Mouse (Mus musculus): Measurements from ENCODE around the gene Zmat5. TPM values are rescaled to one million over a fixed set of nuclear protein-coding genes. Genes with fewer than 3 reads are reported as not detected.

Zmat5 gene
- 75.7 and 76.7 TPM in 2 replicates for polyA plus RNA-seq (2016; fragmentation: Nextera tagmentation; extraction: Ambion mirVana)

GRCm38 (mm10) chr11:4704072-4704964 lies at the start of gene Zmat5, which contains the start of gene Uqcr10:
Gene Zmat5 (plus strand): TSS chr11:4704678.
Gene Uqcr10 (minus strand): TSS chr11:4704342.
- ATAC-seq (ENCODE audit: insufficient number of reproducible peaks, insufficient read depth, low FRiP score, low TSS enrichment, low read depth) = peak; percentile 95
- no peaks in the 10 kb centered on the region for H3K9me3 ChIP-seq
- H3K4me1 ChIP-seq (replicated peaks) = peaks cover 12% of the 10 kb centered on the region
- H3K9ac ChIP-seq (replicated peaks) = peak within 1 kb of the TSS; percentile 79
- peak within 1 kb of the TSS; percentile 74 for H3K4me2 ChIP-seq
- H3K4me3 ChIP-seq (replicated peaks) = peak within 1 kb of the TSS; percentile 63
- under 1% methylated on average over 47 of the region's 47 CpGs for WGBS
- no peaks in the 10 kb centered on the region for H3K27me3 ChIP-seq
- peaks cover 22% of the 10 kb centered on the region for H3K36me3 ChIP-seq
- H3K27ac ChIP-seq = peak within 1 kb of the TSS; percentile 74; the same call in 1 of the 2 replicates

DNA sequence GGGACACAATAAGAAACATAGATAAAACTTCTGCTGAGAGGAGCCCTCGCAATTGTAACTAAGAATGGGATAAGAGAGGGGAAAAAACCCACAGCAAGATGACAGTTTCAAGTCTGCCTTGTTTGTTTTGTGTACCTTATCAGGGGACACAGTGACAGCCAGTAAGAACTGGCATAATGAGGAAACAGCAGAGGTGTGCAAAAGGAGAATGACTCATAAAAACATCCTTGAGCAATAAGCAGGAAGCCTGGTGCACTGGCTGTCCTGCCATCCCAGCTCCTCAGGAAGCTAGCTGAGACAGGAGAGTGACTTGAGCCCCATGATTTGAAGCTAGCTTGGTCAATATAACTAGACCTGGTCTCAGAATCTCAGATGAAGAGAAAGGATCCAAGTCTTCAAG lies 44.7 kb upstream of the Zmat5 start:
- Histone ChIP-seq H3K36me3 (peaks cover 87% of the 10 kb centered on the region), H3K27ac (no peak overlapping the region), H3K4me1 (replicated peaks) (no peaks in the 10 kb centered on the region), H3K4me2 (no peak overlapping the region), H3K9ac (replicated peaks) (no peak overlapping the region), H3K27me3 (no peaks in the 10 kb centered on the region), H3K9me3 (no peaks in the 10 kb centered on the region), H3K4me3 (replicated peaks) (no peak overlapping the region)
- 93% methylated on average over 1 of the region's 1 CpGs for WGBS
- no peak for ATAC-seq (ENCODE audit: insufficient number of reproducible peaks, insufficient read depth, low FRiP score, low TSS enrichment, low read depth)

DNA sequence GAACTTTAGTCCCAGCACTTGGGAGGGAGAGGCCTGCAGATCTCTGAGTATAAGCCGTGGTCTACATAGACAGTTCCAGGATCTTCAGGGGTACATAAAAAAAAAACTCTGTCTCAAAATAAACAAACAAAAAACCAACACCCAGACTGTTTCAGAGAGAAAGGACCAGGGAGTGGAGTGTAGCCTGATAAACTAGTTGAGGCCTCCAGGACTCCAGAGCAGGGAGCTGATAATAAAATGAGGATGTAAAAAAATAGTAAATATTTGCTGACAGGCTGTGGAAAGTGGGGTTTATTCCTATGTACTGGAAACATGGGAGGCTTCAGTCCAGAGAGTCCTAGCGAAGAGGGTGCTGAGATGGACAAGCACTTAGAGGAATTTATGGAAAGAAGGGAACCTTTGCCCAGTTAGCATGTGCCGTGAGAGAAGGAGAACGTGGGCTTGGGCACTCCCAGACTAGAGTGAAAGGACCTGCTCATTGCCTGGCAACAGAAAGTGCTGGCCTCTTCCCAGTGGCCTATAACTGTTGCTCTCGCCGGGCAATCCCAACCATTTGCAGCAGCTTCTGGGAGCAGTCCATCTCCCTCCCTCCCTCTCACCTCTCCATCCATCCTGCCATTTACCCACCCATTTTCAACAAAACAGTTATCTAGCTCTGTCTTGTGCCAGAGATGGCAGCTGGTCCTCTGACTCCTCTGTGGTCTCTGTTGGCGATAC lies 44.0 kb upstream of the Zmat5 start:
- 88% methylated on average over 7 of the region's 7 CpGs for WGBS
- H3K36me3 ChIP-seq = peaks cover 80% of the 10 kb centered on the region

GRCm38 (mm10) chr11:4661324-4661723 lies 43.2 kb upstream of the Zmat5 start:
- Histone ChIP-seq H3K9ac (replicated peaks) (no peak overlapping the region), H3K36me3 (peaks cover 73% of the 10 kb centered on the region), H3K4me1 (replicated peaks) (no peaks in the 10 kb centered on the region), H3K27ac (no peak overlapping the region), H3K27me3 (no peaks in the 10 kb centered on the region), H3K4me2 (no peak overlapping the region), H3K4me3 (replicated peaks) (no peak overlapping the region), H3K9me3 (no peaks in the 10 kb centered on the region)
- WGBS = 89% methylated on average over 4 of the region's 4 CpGs
- no peak for ATAC-seq (ENCODE audit: insufficient number of reproducible peaks, insufficient read depth, low FRiP score, low TSS enrichment, low read depth)

More for the DNA sequence above, 44.0 kb upstream of the Zmat5 start:
- Histone ChIP-seq H3K4me3 (replicated peaks) (no peak overlapping the region), H3K27me3 (no peaks in the 10 kb centered on the region), H3K9me3 (no peaks in the 10 kb centered on the region), H3K9ac (replicated peaks) (no peak overlapping the region), H3K4me2 (no peak overlapping the region), H3K4me1 (replicated peaks) (no peaks in the 10 kb centered on the region), H3K27ac (no peak overlapping the region)
- ATAC-seq (ENCODE audit: insufficient number of reproducible peaks, insufficient read depth, low FRiP score, low TSS enrichment, low read depth) = no peak

DNA sequence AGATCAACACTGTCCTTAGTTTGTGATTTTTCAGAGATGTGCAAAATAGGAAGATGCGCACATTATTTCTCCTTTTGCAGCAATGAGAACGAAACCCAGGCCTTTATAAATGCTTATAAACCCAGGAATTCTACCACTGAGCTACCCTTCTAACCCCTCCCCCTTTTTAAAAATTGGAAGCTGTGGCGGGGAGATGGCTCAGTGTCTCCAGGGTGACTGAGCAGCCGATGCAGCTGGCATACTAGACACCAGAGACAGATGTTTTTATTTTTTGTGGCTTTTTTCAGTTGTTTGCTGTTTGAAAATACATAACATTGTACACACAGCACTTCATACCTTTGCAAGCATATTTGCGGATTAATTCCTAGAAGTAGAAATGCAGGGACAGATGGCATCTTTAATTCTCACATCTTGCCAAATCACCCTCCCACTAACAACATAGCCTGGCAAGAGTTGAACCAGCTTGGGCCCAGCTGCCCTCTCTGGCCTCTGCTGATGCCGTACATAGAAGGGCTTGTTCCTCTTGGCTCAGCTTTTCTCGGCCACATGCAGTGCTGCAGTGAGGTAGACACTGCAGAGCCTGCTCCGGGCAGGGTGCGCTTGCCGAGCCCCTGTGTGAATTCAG lies 42.5 kb upstream of the Zmat5 start:
- no peak for ATAC-seq (ENCODE audit: insufficient number of reproducible peaks, insufficient read depth, low FRiP score, low TSS enrichment, low read depth)
- no peak overlapping the region for H3K9ac ChIP-seq (replicated peaks)
- peaks cover 68% of the 10 kb centered on the region for H3K36me3 ChIP-seq
- no peak overlapping the region for H3K4me3 ChIP-seq (replicated peaks)
- no peak overlapping the region for H3K27ac ChIP-seq
- H3K27me3 ChIP-seq = no peaks in the 10 kb centered on the region
- no peak overlapping the region for H3K4me2 ChIP-seq
- H3K4me1 ChIP-seq (replicated peaks) = no peaks in the 10 kb centered on the region
- no peaks in the 10 kb centered on the region for H3K9me3 ChIP-seq
- WGBS = 86% methylated on average over 10 of the region's 10 CpGs

GRCm38 (mm10) chr11:4662496-4662878 lies 42.0 kb upstream of the Zmat5 start:
- no peaks in the 10 kb centered on the region for H3K27me3 ChIP-seq

DNA sequence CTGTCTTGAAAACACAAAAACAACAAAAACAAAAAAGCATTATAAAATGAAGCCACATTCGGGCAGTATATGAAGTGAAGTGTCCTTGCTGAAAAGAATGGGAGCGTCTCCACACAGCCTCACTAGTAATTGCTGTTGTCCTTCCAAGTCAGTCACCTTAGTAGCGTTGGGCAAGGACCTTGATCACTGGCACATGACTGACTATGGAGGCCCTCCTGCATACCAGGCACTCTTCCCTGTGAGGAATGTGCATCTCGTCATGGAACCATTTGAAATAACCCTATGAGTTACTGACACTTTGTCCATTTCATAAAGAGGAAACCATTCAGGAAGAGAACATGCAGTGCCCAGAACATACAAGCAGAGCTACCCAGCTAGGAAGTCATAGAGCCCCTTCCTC lies 32.7 kb upstream of the Zmat5 start:
- Histone ChIP-seq H3K27me3 (no peaks in the 10 kb centered on the region), H3K27ac (no peak overlapping the region), H3K9me3 (no peaks in the 10 kb centered on the region), H3K4me3 (replicated peaks) (no peak overlapping the region), H3K36me3 (peaks cover 64% of the 10 kb centered on the region), H3K4me2 (no peak overlapping the region), H3K4me1 (replicated peaks) (no peaks in the 10 kb centered on the region), H3K9ac (replicated peaks) (no peak overlapping the region)
- WGBS = 93% methylated on average over 4 of the region's 4 CpGs
- ATAC-seq (ENCODE audit: insufficient number of reproducible peaks, insufficient read depth, low FRiP score, low TSS enrichment, low read depth) = no peak

More at GRCm38 (mm10) chr11:4662496-4662878, 42.0 kb upstream of the Zmat5 start:
- Histone ChIP-seq H3K27ac (no peak overlapping the region), H3K4me1 (replicated peaks) (no peaks in the 10 kb centered on the region), H3K9me3 (no peaks in the 10 kb centered on the region), H3K9ac (replicated peaks) (no peak overlapping the region), H3K4me2 (no peak overlapping the region), H3K36me3 (peaks cover 64% of the 10 kb centered on the region), H3K4me3 (replicated peaks) (no peak overlapping the region)
- ATAC-seq (ENCODE audit: insufficient number of reproducible peaks, insufficient read depth, low FRiP score, low TSS enrichment, low read depth) = no peak
- 89% methylated on average over 11 of the region's 11 CpGs for WGBS

DNA sequence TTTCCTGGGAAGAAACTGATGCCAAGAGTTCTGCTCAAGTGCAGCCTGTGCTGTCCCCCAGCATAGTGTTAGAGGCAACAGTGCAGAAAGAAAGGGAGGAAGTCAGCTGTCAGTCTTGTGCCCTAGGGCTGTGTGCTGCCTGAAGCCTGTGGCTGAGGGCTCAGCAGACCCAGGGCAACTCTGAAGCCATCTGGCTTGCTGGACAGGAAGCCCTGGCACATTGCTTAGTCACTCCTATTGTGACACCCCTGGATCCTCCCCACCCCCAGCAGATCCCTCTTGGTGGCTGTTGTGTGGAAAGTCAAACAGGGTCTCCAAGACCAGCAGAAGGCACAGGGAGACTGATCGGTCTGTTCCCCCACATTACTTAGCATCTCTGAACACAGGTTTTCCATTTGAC lies 29.9 kb upstream of the Zmat5 start:
- H3K27ac ChIP-seq = no peak overlapping the region
- H3K4me1 ChIP-seq (replicated peaks) = peaks cover 16% of the 10 kb centered on the region
- H3K4me2 ChIP-seq = no peak overlapping the region
- H3K9me3 ChIP-seq = no peaks in the 10 kb centered on the region
- peaks cover 74% of the 10 kb centered on the region for H3K36me3 ChIP-seq
- H3K27me3 ChIP-seq = no peaks in the 10 kb centered on the region
- 93% methylated on average over 1 of the region's 1 CpGs for WGBS
- ATAC-seq (ENCODE audit: insufficient number of reproducible peaks, insufficient read depth, low FRiP score, low TSS enrichment, low read depth) = no peak
- H3K4me3 ChIP-seq (replicated peaks) = no peak overlapping the region
- H3K9ac ChIP-seq (replicated peaks) = no peak overlapping the region

GRCm38 (mm10) chr11:4675126-4675562 lies 29.3 kb upstream of the Zmat5 start:
- H3K36me3 ChIP-seq = peaks cover 75% of the 10 kb centered on the region
- no peak overlapping the region for H3K4me2 ChIP-seq
- H3K4me1 ChIP-seq (replicated peaks) = peaks cover 21% of the 10 kb centered on the region
- no peak overlapping the region for H3K4me3 ChIP-seq (replicated peaks)
- no peaks in the 10 kb centered on the region for H3K27me3 ChIP-seq
- no peaks in the 10 kb centered on the region for H3K9me3 ChIP-seq
- no peak overlapping the region for H3K27ac ChIP-seq
- no peak overlapping the region for H3K9ac ChIP-seq (replicated peaks)
- ATAC-seq (ENCODE audit: insufficient number of reproducible peaks, insufficient read depth, low FRiP score, low TSS enrichment, low read depth) = no peak
- WGBS = 87% methylated on average over 6 of the region's 6 CpGs

GRCm38 (mm10) chr11:4675693-4676092 lies 28.8 kb upstream of the Zmat5 start:
- ATAC-seq (ENCODE audit: insufficient number of reproducible peaks, insufficient read depth, low FRiP score, low TSS enrichment, low read depth) = no peak

More at GRCm38 (mm10) chr11:4675693-4676092, 28.8 kb upstream of the Zmat5 start:
- Histone ChIP-seq H3K4me2 (no peak overlapping the region), H3K9ac (replicated peaks) (no peak overlapping the region), H3K27ac (no peak overlapping the region), H3K4me3 (replicated peaks) (no peak overlapping the region), H3K9me3 (no peaks in the 10 kb centered on the region), H3K36me3 (peaks cover 79% of the 10 kb centered on the region), H3K27me3 (no peaks in the 10 kb centered on the region), H3K4me1 (replicated peaks) (peaks cover 23% of the 10 kb centered on the region)
- WGBS = 87% methylated on average over 6 of the region's 6 CpGs

All from limb, embryonic 12.5 days (tissue).